46 mouse cellular contexts compared by ENCODE assay signal in the genomic region with DNA sequence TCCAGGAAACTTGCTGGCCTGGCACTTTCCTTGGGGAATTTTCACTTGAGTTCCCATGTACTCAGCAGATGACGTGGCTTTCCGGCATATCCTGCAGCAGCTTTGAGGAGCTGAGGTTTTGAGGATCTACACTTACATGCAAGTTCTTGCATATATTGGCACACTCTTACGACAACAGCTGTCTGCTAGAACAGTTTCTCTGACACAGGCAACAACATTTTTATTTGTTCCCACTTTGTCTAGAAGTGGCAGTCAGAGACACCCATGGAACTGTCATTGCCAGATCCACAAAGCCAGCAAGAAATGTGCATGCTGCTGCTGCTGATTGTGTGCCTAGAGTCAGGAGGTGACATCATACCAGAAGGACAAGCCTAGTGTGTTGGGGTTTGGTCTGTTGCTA. TPM values are rescaled to one million over a fixed set of nuclear protein-coding genes. Genes with fewer than 3 reads are reported as not detected.
"Had no signal": no experiment of that assay in that cellular context is flagged by ENCODE, and none has a peak within 500 bp of the region (broad histone marks: within the 10 kb centered on the region; RNA-seq: fewer than 3 reads in every experiment).

No protein-coding gene starts in this region.

- H3K27me3 ChIP-seq: liver, embryonic 13.5 days; liver, embryonic 15.5 days; lung, embryonic 15.5 days; midbrain, embryonic 13.5 days; midbrain, embryonic 15.5 days; neural tube, embryonic 12.5 days had no signal

- H3K4me2 ChIP-seq: limb, embryonic 12.5 days; limb, embryonic 13.5 days; limb, embryonic 15.5 days; liver, embryonic 11.5 days; liver, embryonic 13.5 days; liver, embryonic 15.5 days; lung, embryonic 14.5 days; lung, embryonic 15.5 days; midbrain, embryonic 11.5 days; midbrain, embryonic 12.5 days; midbrain, embryonic 13.5 days; midbrain, embryonic 15.5 days; neural tube, embryonic 12.5 days had no signal

- ATAC-seq: liver, postnatal 0 days; lung, postnatal 0 days; midbrain, embryonic 13.5 days; midbrain, embryonic 15.5 days; midbrain, embryonic 16.5 days had no signal

- H3K27ac ChIP-seq: limb, embryonic 10.5 days; limb, embryonic 12.5 days; limb, embryonic 13.5 days; limb, embryonic 15.5 days; liver, embryonic 13.5 days; liver, embryonic 14.5 days; liver, embryonic 15.5 days; lung, embryonic 15.5 days; macrophage; midbrain, embryonic 10.5 days; midbrain, embryonic 12.5 days; midbrain, embryonic 13.5 days; midbrain, embryonic 15.5 days; neural tube, embryonic 12.5 days had no signal

- H3K9me3 ChIP-seq: limb, embryonic 10.5 days; limb, embryonic 12.5 days; limb, embryonic 13.5 days; limb, embryonic 15.5 days; liver, embryonic 13.5 days; liver, embryonic 15.5 days; lung, embryonic 15.5 days; megakaryocyte, embryonic 14.5 days; midbrain, embryonic 10.5 days; midbrain, embryonic 12.5 days; midbrain, embryonic 13.5 days; midbrain, embryonic 15.5 days; neural tube, embryonic 12.5 days had no signal

- H3K4me3 ChIP-seq: limb, embryonic 10.5 days; limb, embryonic 12.5 days; limb, embryonic 13.5 days; limb, embryonic 15.5 days; liver, embryonic 13.5 days; liver, embryonic 15.5 days; lung, embryonic 15.5 days; megakaryocyte, embryonic 14.5 days; midbrain, embryonic 10.5 days; midbrain, embryonic 12.5 days; midbrain, embryonic 13.5 days; midbrain, embryonic 15.5 days; myocyte; neural tube, embryonic 12.5 days had no signal

- DNase-seq: left cerebral cortex, postnatal 4 days; liver; liver, embryonic 13.5 days; liver, postnatal 0 days; lung, adult 18-20 months; lung, adult 2 months; lung, embryonic 14.5 days; lung, postnatal 14 days; lung, postnatal 36 days; lung, postnatal 4 days; midbrain, embryonic 14.5 days had no signal

- H3K9ac ChIP-seq: limb, embryonic 12.5 days; limb, embryonic 13.5 days; limb, embryonic 15.5 days; liver, embryonic 13.5 days; liver, embryonic 14.5 days; liver, embryonic 15.5 days; liver, postnatal 0 days; lung, embryonic 14.5 days; lung, embryonic 15.5 days; midbrain, embryonic 12.5 days; midbrain, embryonic 13.5 days; midbrain, embryonic 15.5 days; neural tube, embryonic 12.5 days had no signal

- H3K36me3 ChIP-seq: limb, embryonic 10.5 days; limb, embryonic 12.5 days; limb, embryonic 13.5 days; limb, embryonic 15.5 days; liver, embryonic 13.5 days; liver, embryonic 15.5 days; lung, embryonic 15.5 days; midbrain, embryonic 10.5 days; midbrain, embryonic 12.5 days; midbrain, embryonic 13.5 days; midbrain, embryonic 15.5 days; neural tube, embryonic 12.5 days had no signal

- H3K4me1 ChIP-seq: limb, embryonic 10.5 days; limb, embryonic 12.5 days; limb, embryonic 13.5 days; limb, embryonic 15.5 days; liver, embryonic 13.5 days; liver, embryonic 15.5 days; lung, embryonic 15.5 days; midbrain, embryonic 12.5 days; midbrain, embryonic 13.5 days; midbrain, embryonic 15.5 days; neural tube, embryonic 12.5 days had no signal

RNA-seq across cellular contexts. Expression of a gene that starts 5.3 kb away (rescaled TPM):
- total RNA-seq: left cerebral cortex, adult 8-10 months; left cerebral cortex, postnatal 10 days; left cerebral cortex, postnatal 14 days; left cerebral cortex, postnatal 25 days; left cerebral cortex, postnatal 36 days; left cerebral cortex, postnatal 4 days; liver, adult 2 months; megakaryocyte progenitor cell, adult 5-6 weeks; megakaryocyte, adult 5-6 weeks; megakaryocyte-erythroid progenitor cell, adult 5-6 weeks; midbrain, postnatal 0 days; monocyte, adult 5-6 weeks had no signal
- polyA plus RNA-seq: limb, embryonic 10.5 days; limb, embryonic 11.5 days; limb, embryonic 12.5 days; limb, embryonic 13.5 days; limb, embryonic 14.5 days; limb, embryonic 15.5 days; liver, adult 2 months; liver, embryonic 11.5 days; liver, embryonic 13.5 days; liver, embryonic 14.5 days; liver, embryonic 15.5 days; liver, embryonic 16.5 days; liver, postnatal 0 days; lung, adult 2 months; lung, embryonic 14.5 days; lung, embryonic 15.5 days; lung, embryonic 16.5 days; lung, postnatal 0 days; macrophage; midbrain, embryonic 10.5 days; midbrain, embryonic 11.5 days; midbrain, embryonic 12.5 days; midbrain, embryonic 13.5 days; midbrain, embryonic 14.5 days; midbrain, embryonic 15.5 days; midbrain, embryonic 16.5 days; midbrain, postnatal 0 days; myocyte; neural tube, embryonic 11.5 days; neural tube, embryonic 12.5 days had no signal

RNA-seq across cellular contexts. Expression of a gene that starts 27.9 kb away (rescaled TPM):
- total RNA-seq: left cerebral cortex, adult 8-10 months; left cerebral cortex, postnatal 10 days; left cerebral cortex, postnatal 14 days; left cerebral cortex, postnatal 25 days; left cerebral cortex, postnatal 36 days; left cerebral cortex, postnatal 4 days; liver, adult 2 months; megakaryocyte progenitor cell, adult 5-6 weeks; megakaryocyte, adult 5-6 weeks; megakaryocyte-erythroid progenitor cell, adult 5-6 weeks; midbrain, postnatal 0 days; monocyte, adult 5-6 weeks had no signal
- polyA plus RNA-seq: limb, embryonic 10.5 days; limb, embryonic 11.5 days; limb, embryonic 12.5 days; limb, embryonic 13.5 days; limb, embryonic 14.5 days; limb, embryonic 15.5 days; liver, adult 2 months; liver, embryonic 11.5 days; liver, embryonic 13.5 days; liver, embryonic 14.5 days; liver, embryonic 15.5 days; liver, embryonic 16.5 days; liver, postnatal 0 days; lung, adult 2 months; lung, embryonic 14.5 days; lung, embryonic 15.5 days; lung, embryonic 16.5 days; lung, postnatal 0 days; macrophage; midbrain, embryonic 10.5 days; midbrain, embryonic 11.5 days; midbrain, embryonic 12.5 days; midbrain, embryonic 13.5 days; midbrain, embryonic 14.5 days; midbrain, embryonic 15.5 days; midbrain, embryonic 16.5 days; midbrain, postnatal 0 days; myocyte; neural tube, embryonic 11.5 days; neural tube, embryonic 12.5 days had no signal

RNA-seq across cellular contexts. Expression of a gene that starts 38.9 kb away (rescaled TPM):
- total RNA-seq: left cerebral cortex, adult 8-10 months; left cerebral cortex, postnatal 10 days; left cerebral cortex, postnatal 14 days; left cerebral cortex, postnatal 25 days; left cerebral cortex, postnatal 36 days; left cerebral cortex, postnatal 4 days; liver, adult 2 months; megakaryocyte progenitor cell, adult 5-6 weeks; megakaryocyte, adult 5-6 weeks; megakaryocyte-erythroid progenitor cell, adult 5-6 weeks; midbrain, postnatal 0 days; monocyte, adult 5-6 weeks had no signal
- polyA plus RNA-seq: limb, embryonic 10.5 days; limb, embryonic 11.5 days; limb, embryonic 12.5 days; limb, embryonic 13.5 days; limb, embryonic 14.5 days; limb, embryonic 15.5 days; liver, adult 2 months; liver, embryonic 11.5 days; liver, embryonic 13.5 days; liver, embryonic 14.5 days; liver, embryonic 15.5 days; liver, embryonic 16.5 days; liver, postnatal 0 days; lung, adult 2 months; lung, embryonic 14.5 days; lung, embryonic 15.5 days; lung, embryonic 16.5 days; lung, postnatal 0 days; macrophage; midbrain, embryonic 10.5 days; midbrain, embryonic 11.5 days; midbrain, embryonic 12.5 days; midbrain, embryonic 13.5 days; midbrain, embryonic 14.5 days; midbrain, embryonic 15.5 days; midbrain, embryonic 16.5 days; midbrain, postnatal 0 days; myocyte; neural tube, embryonic 11.5 days; neural tube, embryonic 12.5 days had no signal

RNA-seq across cellular contexts. Expression of a gene that starts 47.4 kb away (rescaled TPM):
- total RNA-seq: left cerebral cortex, adult 8-10 months; left cerebral cortex, postnatal 10 days; left cerebral cortex, postnatal 14 days; left cerebral cortex, postnatal 25 days; left cerebral cortex, postnatal 36 days; left cerebral cortex, postnatal 4 days; liver, adult 2 months; megakaryocyte progenitor cell, adult 5-6 weeks; megakaryocyte, adult 5-6 weeks; megakaryocyte-erythroid progenitor cell, adult 5-6 weeks; midbrain, postnatal 0 days; monocyte, adult 5-6 weeks had no signal
- polyA plus RNA-seq: limb, embryonic 10.5 days; limb, embryonic 11.5 days; limb, embryonic 12.5 days; limb, embryonic 13.5 days; limb, embryonic 14.5 days; limb, embryonic 15.5 days; liver, adult 2 months; liver, embryonic 11.5 days; liver, embryonic 13.5 days; liver, embryonic 14.5 days; liver, embryonic 15.5 days; liver, embryonic 16.5 days; liver, postnatal 0 days; lung, adult 2 months; lung, embryonic 14.5 days; lung, embryonic 15.5 days; lung, embryonic 16.5 days; lung, postnatal 0 days; macrophage; midbrain, embryonic 10.5 days; midbrain, embryonic 11.5 days; midbrain, embryonic 12.5 days; midbrain, embryonic 13.5 days; midbrain, embryonic 14.5 days; midbrain, embryonic 15.5 days; midbrain, embryonic 16.5 days; midbrain, postnatal 0 days; myocyte; neural tube, embryonic 11.5 days; neural tube, embryonic 12.5 days had no signal
